Mouse (Mus musculus): ENCODE data around the gene Coro1a.

Gene Coro1a

DNA sequence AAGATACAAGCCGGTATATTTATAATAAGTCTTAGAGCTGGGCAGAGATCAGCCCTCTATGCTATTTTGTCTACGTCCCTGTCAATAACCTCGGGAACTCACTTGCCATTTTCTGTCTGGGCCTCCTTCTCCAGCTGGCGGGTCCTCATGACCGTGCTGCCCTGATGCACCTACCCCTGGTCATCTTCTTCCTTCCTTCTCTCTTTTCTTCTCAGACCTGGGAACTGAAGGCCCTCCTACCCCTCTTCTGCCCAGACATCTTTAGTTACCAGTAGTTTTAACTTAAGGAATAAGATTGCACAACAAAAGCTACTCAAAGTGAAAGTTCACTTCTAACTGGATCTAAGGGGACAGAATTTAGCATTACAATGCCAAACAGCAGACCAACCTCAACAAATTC lies 27.9 kb downstream of the Coro1a start:
- DNase-seq: no peak

- DNase-seq: no peak
Observed at GRCm38 (mm10) chr7:126678545-126679341, 28.8 kb downstream of the Coro1a start.

DNA sequence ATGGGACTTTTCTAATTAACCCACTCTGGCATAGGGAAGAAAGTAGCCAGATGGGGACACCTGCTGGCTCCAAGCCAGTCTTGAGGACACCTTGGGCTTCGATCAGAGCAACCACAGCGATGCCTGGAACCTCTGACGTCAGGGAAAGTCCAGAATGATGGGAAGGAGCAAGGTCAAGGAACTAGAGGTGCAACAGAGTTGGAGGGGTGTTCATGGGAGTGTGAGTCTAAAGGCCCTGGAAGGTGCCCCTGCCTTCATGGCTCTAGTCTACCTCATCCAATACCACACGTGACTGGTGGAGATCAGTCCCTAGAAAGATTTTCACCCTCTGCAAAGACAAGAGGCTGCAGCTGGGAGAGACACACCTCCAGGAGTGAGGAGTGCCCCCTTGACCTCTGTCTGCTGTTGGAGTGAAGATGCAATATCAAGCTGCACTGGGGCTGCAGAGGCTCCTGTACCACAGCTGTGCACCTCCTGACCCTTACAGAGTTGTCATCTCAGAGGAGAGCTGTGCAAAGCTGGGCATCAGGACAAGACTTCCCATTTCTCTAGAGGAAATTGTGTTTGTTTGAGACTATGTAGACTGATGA lies 30.9 kb downstream of the Coro1a start:
- no peak for DNase-seq

GRCm38 (mm10) chr7:126676207-126676606 lies 31.4 kb downstream of the Coro1a start, which contains the start of gene Sult1a1:
Sult1a1 (minus strand) TSS chr7:126676432.
- DNase-seq: no peak

GRCm38 (mm10) chr7:126675104-126675503 lies 32.5 kb downstream of the Coro1a start:
- no peak for DNase-seq

DNA sequence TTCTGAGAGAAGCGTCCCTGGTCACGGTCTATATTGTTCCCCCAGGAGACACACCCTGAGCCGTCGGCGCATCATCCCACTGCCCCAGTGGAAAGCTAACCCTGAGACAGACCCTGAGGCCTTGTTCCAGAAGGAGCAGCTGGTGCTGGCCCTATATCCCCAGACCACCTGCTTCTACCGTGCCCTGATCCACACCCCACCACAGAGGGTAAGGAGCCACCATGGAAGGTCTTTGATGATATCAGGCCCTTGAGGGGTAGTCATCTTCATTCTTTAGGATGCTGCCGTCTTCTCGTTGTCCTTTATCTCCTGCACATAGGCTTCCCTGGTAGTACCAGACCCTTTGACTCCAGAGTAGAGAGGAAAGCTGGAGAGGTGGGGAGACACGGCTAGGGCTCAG lies 35.5 kb downstream of the Coro1a start:
- no peak for DNase-seq

DNA sequence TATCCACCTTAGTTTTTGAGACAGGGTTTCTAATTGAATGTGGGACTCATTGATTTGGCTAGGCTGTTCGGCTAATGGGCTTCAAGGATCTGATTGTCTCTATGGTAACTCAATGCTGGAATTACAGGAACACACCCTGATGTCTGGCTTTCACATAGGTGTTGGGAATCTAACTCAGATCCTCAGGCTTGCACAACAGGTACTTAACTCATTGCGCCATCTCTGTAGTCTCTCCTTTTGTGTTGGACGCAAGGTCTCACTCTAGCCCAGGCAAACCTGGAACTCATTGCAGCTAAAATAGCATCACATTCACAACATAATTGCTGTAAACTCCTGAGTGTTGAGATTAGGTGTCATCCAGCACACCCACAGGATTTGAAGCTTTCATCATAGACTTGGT lies 37.4 kb downstream of the Coro1a start:
- no peak for DNase-seq

GRCm38 (mm10) chr7:126668452-126668851 lies 39.1 kb downstream of the Coro1a start:
- no peak for DNase-seq

- DNase-seq: no peak
Observed at GRCm38 (mm10) chr7:126667495-126668090, 40.0 kb downstream of the Coro1a start.

- DNase-seq: no peak
Observed at GRCm38 (mm10) chr7:126665269-126665668, 42.3 kb downstream of the Coro1a start.

DNA sequence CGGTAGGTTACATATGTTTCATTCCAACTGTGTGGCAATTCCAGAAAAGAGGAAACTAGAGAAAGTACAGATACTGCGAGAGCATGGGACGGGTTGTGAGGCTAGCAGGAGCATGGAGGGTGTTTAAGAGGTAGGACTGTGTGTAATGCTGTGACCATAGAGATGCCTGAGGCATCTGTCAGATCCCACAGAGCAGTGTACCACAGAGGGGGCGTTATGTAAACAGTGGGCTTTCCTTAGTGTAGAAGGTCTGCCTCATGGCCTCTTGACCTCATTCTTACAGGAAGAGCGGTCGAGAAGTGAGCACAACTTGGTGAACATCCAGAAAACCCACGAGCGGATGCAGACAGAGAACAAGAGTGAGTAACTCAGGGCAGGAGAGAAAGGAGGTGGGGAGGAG lies 43.9 kb downstream of the Coro1a start:
- DNase-seq: no peak

DNA sequence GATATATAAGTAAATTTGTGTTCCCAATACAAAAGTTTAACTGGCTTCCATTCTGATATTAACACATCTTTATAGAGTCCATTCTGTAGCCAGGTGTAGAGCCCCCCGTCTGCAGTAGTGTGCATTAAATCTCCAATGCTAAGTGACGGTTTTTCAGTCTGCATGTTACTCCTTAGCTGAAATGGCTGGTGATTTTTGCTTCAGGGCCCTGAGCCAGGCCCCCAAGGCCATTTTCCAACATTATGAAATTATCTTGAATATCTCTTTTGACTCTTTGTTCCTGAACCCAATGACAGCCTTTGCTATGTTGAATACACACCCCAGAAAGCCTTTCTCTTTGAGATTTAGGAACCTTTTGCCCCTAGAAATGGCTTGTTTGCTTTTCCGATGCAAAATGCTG lies 47.8 kb downstream of the Coro1a start:
- no peak for DNase-seq

GRCm38 (mm10) chr7:126657522-126657921 lies 50.1 kb downstream of the Coro1a start:
- no peak for DNase-seq

- DNase-seq: peak; percentile 10
Observed at GRCm38 (mm10) chr7:126655695-126656094, 51.9 kb downstream of the Coro1a start.

GRCm38 (mm10) chr7:126653991-126654390 lies 53.6 kb downstream of the Coro1a start:
- DNase-seq: no peak

DNA sequence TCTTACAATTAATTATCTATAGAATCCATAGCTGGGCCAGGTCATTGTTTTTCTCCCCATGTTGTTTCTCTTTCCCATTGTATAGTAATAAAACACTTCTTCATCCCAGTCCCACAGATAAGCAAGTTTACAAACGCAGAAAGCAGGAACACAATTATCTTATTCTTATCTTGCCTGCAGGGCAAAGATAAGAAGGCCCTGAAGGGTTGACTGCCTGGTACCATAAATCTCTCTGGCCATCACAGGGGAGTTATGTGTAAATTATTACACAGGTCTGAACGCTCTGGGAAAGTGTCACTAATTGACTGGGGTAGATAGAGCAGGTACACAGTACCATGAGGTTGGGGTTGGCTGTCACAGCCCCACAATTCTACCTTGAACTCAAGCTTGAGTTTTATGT lies 56.7 kb downstream of the Coro1a start:
- DNase-seq: no peak

Measured in liver (tissue).